Mouse (Mus musculus) 3T3-L1 (cell line): ENCODE measurements around the gene Man1c1.
A peak's percentile ranks its signal among the peaks of the same experiment; 100 is the strongest.

Experiments used
- DNase-seq: peaks from one replicate; pipeline ENCODE4 v3.0.0-alpha.2; 2015; ENCODE audit warnings: low read depth, low spot score

The Man1c1 gene

DNA sequence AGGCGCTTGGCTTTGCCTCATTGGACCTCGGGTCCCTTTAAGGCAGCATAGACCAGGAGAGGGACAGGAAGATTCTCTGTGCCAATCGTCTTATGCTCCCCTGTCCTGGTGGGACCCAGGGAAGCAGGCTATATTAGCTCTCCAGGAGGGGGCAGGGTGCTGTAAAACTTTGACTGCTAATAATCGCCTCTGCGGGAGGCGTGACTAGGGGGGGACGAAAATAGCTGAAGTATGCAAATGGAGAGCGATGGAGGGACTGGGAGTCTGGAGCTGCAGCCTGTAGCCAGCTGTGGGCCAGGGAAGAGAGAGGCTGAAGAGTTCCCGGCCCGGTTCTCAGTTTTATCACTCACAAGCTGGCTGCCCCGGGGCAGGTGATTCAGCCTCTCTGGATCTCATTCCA is 124.9 kb downstream of the Man1c1 start:
- peak; percentile 44 for DNase-seq

DNA sequence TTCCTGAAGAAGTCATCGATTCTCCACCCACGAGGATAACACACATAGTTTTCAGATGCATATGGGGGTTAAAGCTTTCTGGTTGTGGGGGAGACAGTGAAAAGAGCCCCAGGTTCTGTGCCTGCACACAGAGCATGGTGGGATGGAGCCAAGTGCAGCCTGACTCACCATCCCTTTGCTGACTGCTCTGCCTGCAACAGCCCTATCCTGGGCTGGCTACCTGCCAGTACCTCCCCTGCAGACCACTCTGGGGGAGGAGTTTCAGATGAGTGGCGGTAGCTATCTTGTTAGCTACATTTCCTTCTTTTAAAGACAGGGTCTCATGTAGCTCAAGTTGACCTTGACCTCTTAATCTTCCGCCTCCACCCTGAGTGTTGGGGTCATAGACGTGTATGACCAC is 125.7 kb downstream of the Man1c1 start:
- peak; percentile 61 for DNase-seq

DNA sequence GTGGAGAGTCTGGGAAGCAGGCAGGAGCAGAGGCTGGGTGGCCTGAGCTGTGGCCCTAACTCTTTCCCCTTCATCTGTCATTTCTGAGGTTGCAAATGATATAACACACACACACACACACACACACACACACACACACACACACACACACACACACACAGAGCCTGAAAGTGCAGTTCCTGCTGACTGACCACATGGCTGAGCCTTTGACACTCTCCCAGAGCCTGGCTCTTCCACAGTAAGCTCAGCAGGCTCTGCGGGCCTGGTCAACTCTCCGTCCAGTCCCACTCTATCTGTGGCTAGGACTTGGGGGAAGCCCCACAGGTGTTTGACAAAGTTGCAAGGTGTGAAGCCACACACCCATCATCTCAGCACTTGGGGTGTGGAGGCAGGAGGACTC is 126.8 kb downstream of the Man1c1 start:
- no peak for DNase-seq

DNA sequence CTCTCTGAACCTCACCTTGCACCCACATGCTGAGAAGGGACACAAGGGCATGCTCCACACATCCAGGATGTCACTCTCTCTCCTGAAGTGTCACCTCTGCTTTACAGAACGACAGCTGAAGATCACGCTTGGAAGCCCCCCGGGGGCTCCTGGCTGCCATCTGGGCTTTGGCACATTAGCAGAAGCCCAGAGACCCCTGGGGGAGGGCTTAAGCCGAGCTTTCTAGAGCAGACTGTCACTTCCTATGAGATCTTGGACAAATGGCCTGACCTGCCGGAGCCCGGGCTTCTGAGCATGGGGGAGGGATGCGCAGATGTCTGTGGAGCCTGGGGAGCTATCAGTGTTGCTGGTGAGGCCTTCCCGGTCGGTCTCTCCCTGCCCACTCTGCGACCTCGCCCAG is 128.6 kb downstream of the Man1c1 start:
- DNase-seq = no peak

DNA sequence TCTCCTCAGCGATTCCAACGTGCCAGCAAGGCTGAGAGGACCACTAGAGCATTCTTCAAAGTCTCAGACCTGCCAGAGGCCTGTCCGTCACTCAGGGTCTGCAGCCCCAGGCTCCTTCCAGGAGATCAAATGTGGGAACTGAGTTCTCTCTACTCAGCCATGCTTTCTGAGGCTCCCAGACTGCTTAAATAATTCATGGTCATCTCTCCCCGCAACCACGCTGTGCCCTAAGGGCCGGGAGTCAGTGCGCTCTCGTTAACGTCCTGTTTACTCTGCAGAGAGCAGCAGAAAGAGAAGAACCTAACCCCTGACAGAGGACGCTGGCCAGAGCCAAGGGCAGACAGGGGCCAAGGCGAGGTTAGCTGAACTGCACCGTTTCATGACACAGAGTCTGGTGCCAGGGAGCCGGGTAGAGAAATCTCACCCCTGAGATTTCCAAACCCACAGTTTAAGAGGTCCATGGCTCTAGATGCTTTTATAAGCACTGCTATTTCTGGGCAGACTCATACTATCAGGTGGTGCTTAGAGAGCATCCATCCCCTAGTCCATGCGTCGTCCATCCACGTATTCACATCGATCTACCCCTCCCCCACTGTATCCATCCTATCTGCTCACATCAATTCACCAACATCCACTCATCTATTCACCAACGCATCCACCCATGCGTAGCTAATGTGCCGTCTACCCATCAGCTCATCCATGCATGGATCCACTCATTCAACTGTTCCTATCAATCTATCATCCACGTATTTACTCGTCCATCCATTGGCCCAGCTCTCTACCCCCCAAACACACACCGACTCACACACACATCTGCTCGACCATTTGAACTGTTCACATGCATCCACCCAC is 131.4 kb downstream of the Man1c1 start:
- DNase-seq = no peak

DNA sequence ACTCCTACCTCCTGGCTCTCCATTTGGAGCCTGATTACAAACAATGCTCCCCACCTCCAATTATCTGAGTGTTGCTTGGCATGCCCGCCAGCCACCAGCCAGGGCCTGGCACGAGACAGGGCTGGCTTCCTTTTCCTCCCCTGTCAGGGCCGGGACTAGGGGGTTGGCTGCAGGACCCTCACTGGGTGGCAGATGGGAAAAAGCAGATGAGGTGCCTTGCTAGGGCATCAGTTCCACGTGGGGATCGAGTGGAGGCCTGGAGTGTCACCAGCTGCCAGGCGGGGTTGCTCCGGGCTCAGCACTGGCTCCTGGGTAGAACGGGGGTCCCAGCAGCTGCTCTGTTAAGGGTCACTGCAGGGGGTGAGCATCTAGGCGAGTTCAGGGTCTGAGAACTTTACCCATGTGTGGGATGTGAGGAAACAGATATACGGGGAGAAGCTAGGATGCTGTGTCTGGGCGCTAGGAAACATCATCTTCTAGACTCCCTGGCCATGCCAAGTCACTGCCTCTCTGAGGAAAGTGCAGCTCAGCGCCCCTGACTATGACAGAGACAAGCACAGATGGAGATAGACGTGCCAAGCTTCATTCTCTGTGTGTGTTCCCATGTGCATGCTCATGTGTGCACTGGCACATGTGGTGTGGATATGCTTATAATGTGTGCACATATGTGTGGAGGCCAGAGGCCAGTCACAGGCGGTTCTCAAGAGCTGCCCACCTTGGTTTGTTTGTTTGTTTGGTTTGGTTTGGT is 133.2 kb downstream of the Man1c1 start:
- no peak for DNase-seq

DNA sequence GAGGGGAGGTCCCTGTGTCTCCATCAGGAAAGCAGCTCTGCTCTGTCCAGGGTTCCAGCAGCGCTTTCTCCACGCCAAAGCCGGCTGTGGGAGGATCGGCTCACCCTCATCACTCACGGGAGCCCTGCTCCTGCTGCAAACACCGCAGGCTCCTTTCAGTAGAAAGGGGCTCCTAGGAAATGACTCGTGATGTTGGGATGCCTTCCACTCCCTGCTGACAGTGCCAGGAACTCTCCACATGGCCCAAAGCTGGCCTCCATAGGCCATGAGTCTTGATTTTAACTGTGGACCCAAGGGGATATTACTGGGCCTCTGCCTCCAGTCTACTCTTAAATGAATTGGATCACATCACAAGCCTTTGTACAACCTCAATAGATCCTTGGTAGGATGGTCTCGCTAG is 134.3 kb downstream of the Man1c1 start:
- DNase-seq = peak; percentile 83

DNA sequence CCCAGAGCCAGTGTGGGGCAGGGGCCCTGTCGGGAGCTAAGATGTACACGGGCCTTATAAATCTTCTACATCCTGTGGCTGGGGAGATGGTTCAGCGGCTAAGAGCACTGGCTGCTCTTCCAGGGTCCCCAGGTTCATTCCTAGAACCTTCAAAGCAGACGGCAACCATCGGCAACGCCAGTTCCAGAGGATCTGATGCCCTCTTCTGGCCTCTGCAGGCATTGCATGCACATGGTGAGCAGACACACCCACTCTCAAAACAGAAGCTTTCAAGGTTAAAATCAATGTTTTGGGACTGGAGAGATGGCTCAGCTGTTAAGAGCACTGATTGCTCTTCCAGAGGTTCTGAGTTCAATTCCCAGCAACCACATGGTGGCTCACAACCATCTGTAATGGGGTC is 134.9 kb downstream of the Man1c1 start:
- DNase-seq = no peak

DNA sequence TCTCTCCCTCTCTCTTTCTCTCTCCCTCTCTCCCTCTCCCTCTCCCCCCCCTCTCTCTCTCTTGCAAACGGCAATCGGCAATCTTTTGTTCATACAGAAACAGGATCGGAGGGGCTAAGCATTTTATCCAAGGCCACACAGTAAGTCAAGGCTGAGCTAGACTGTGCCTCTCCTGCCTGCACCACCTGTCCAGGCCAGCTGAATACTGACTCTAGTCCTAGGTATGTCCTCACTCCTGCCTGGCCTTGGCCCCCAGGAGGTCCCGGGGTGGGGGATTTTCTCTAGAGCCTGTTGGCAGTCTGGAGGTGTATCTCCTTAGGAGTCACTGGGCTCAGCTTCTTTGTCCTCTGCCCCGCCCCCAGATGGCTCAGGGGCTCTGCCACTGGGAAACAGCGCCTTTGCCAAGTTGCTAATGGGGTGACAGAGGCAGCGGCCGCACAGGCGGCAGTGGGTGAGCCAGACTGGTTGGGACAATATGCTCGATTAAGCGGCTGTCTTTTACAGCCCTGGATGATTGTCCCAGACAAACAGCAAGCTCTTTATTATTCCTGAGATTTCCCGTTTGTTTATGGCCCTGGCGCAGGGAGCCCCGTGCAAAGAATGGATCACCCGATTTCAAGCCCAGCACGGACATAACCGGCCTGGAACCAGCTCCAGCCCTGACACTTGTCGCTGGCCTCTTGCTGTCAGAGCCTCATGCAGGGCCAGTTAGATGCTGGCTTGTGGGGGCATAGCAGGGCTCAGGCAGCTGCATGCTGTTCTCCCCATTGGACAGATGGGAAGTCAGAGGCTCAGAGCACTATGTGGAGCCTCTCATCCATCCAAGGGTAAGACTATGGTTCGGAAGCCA is 136.5 kb downstream of the Man1c1 start:
- DNase-seq = no peak

DNA sequence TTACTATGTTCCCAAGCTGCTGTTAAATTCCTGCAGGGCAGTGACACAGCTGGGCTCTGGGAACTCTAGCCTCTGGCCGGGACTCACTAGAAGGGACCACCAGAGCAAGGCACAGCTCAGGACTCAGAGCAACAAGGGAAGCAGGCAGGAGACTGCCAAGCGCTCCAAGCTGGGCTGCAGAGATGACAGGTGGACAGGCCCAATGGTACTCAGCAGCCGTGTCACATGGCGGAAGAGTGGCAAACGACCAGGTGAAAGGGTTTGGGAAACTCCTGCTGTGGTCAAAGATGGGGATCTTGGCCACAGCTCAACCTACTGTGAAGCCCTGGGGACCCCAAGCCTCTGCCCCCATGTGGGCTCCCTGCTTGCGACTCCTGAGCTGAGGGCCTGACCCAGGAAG is 140.0 kb downstream of the Man1c1 start:
- DNase-seq = no peak

DNA sequence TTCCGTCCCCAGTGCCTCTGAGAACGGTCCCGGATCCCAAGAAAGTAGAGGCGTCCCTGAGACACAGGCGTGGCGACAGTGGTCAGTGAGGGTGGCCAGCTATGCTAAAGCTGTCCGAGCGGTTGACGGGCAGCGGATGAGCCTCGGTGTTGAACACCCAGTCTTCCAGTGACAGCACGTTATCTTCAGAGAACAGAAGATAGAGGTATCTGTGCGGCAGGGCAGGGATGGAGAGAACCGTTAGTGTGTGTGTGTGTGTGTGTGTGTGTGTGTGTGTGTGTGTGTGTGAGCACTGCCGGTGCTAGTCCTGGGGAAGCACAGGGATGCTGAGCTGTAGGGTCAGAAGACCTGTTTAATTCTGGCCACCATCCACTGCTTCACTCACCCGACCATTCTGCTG is 140.5 kb downstream of the Man1c1 start:
- no peak for DNase-seq

DNA sequence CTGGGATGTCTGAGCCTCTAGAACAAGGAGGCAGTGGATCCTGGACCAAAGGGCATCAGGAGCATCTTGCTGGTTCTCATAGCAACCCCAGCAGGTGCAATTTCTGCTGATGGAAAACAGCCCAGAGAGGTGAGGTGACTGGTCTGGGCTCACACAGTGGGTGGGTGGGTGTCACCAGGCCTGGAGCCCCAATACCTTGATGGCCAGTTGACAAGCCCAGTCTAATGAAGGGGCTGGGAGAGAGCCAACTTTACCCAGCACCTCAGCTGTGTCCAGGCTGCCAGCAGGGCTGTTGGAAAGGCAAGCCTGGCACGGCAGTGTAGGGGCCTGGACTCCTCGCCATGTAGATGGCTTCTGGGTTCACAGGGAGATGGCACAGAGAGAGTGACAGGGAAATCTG is 142.1 kb downstream of the Man1c1 start:
- no peak for DNase-seq

DNA sequence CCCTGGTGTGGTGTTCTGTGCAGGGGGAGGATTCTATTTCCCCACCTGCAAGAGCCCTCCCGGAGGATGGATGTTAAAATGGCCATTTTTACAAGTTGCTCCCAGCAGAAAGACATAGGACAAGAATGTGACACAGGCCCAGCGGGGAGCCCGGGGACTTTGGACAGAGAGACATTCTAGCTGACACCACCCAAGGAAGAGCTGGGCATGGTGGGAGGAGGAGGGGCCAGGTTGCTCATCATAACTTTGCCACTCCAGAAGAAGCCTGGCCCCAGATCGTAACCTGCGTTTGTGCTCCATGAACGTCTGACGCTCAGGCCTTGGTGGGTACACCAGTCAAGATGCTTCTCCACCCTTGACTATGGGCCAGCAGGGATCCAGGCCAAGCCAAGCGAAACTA is 143.4 kb downstream of the Man1c1 start:
- no peak for DNase-seq

DNA sequence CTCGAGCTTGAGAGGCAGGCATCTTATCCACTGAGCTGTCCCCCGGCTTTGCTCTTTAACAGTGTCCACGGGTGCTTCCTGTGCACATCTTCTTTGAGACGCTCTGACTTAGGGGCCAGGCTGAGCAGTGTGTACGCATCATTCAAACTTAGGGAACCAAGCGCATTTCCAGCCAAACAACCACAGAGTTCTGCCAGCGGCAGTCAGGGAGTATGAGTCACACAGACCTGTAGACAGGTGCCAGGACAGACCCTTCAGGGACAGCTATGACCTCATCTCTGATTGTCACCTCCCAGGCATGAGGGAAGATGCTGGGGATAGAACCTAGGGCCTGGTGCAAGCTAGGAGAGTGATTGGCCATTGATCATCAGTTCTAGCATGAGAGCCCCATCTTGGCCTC is 144.9 kb downstream of the Man1c1 start:
- peak; percentile 43 for DNase-seq

DNA sequence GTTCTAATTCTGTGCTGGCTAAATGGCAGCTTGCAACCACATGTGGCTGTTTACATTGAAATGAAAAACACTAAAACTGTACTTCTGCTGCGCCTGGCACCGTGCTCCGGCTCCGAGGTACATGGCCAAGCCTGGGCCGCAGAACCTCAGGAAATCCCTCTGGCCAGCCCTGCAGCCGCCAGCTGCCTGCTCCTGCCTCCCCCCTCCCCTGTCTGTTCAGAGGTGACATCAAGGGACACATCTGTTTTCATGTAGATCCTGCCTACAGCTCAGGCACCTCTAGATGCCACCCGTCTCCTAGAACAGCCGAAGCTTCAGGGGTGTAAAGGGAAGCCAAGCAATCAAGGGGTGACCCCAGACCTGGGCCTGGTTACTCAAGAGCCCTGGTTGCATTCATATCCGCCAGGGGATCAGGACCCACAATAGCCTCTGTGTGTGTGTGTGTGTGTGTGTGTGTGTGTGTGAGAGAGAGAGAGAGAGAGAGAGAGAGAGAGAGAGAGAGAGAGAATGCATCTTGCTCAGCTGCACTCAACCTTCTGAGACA is 145.4 kb downstream of the Man1c1 start:
- DNase-seq = no peak

DNA sequence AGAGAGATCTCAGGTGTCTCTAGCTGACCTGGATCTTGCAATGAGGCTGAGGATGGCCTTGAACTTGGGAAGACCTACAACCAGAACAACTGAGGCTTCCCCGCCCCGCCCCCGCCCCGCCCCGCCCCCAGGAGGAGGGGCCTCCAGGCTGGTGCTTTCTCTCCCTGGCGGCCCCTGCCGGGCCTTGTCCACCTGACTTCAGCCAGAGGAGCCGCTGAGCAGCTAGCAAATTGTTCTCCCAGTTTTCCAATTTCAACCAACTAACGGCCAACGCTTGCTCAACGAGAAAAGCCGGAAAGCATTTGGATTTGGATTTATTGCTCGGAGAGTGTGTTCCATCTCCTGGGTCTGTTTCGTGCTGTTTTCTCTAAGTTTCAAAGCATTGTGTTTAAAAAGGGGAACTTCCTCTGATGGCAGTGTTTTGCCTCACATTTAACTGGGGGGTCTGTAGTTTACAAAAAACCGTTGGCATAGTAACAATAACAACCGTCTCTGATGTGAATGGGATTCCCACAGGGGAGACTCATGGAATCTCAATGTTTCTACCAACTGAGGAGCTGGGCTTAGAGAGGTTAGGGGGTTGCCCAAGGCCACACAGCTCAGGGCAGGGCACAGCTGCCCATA is 146.4 kb downstream of the Man1c1 start:
- DNase-seq = no peak

DNA sequence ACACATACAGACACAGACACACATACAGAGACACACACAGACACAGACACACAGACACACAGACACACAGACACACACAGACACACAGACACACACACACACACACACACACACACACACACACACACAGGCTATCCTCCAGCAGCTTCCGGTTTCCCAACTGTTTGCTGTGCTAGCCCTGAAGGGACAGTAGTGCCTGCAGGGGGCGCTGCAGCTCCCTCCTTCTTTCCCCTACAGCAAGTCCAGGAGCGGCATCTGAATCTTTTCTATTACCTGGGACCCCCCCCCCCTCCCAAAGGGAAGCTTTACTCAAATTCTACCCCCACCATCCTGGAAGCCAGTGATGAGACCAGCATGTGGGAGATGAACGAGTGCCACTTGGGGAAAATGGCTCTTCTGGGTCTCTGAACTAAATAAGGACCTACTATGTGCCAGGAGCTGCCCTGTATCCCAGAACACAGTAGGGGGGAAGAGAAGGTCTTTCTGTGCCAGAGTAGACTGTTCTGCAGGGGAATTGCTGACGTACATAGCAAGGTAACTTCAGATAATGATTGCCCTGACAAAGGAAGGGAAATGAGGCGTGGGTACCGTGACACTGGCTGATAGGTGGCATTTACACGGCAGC is 148.0 kb downstream of the Man1c1 start:
- peak; percentile 46 for DNase-seq

DNA sequence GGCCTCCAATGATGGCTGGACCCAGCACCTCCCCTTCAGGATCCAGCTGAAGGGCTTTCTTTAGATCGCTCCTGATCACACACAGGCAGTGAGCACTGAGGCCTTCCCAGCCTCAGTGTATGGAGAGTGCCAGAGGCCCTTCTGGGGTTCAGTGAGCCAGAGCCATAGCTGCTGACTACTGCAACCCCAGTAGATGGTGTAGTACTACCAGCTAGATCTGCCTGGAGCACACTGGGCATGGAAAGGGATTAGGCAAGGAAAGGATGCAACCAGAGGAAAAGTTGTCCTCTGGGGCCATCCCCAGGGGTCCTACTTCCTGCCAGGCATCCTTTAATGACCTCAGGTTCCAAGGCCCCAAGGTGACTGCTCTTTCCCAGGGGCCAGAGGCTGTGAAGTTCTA is 150.5 kb downstream of the Man1c1 start:
- peak; percentile 38 for DNase-seq

DNA sequence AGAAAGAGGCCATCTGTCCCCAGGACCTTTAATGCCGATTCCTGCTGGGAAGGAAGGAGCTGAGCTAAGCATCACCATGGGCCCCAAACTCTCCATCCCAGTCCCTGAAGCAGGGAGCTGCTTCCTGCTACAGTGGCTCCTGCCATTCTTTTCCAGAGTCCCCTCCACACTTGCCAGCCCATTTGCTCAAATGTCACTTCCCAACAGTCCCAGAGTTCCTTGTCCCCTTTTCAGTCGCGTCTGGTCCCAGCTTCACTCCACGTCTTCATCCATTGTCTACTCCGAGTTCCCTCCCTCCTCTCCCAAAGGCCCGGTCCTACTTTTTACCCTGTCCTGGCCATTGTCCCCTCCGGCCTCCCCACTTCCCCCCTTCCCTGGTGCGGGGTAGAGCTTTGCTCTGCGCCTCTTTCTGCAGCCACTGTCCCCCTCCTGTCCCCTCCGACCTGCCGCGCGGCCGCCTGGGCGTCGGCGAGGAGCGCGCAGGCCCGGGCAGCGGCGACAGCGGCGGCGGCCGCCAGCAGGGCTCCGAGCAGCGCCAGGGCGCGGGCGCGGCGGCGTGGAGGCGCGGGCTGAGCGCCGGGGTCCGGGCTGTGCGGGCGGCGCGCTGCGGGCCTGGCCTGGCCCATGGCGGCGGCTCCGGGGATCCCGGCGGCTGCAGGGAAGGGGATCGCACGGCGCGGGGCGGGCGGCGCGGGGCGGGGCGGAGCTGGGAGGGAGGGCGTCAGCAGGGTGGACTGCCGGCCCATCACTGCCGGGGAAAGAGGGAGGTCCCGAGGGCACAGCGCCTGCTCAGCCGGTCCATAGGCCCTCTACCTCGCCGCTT is 152.4 kb downstream of the Man1c1 start, which contains the start of gene Selenon:
Gene Selenon, minus strand, starts transcription at position 673 of the 823 bp plus-strand sequence.
- DNase-seq = peak; percentile 63

DNA sequence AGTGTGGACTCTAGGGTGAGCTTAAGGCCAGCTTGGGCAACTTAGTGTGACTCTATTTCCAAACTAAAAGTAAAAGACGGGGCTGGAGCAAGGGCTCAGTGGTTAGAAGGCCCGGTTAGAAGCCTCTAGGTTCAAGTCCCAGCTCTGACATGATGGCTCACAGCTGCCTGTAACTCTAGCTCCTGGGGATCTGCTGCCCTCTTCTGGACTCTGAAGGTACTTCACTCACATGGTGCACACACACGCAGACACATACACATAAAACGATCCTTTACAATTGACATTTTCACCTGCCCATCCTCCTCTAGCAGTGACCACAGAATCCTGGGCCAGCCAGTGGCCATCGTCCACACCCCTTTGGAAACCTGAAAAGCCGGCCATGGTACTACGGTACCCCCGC is 154.2 kb downstream of the Man1c1 start:
- DNase-seq = no peak
